Mouse (Mus musculus): Measurements from ENCODE around the gene Gm595. TPM values are rescaled to one million over a fixed set of nuclear protein-coding genes. Genes with fewer than 3 reads are reported as not detected.

The Gm595 gene
- not detected for polyA plus RNA-seq (2017; shearing (Covaris generic))

DNA sequence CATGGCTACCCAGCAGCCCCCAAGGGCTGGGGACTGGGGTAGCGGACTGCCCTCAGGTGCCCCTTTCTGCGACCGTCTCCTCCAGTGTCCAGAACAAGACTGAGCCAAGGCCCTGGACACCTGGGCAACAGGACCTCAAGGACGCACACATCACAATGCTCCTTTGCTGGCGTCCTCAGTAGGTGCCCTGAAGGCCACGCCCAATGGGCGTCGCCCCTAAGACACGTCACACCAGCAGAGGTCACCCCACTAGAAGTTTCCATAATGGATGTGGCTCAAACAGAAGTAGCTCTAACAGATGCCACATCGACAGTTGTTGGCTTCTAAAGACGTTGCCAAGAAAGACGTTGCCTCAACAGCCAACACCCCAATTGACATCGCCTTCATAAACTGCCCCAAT, at the start of gene Gm595:
Gene Gm595, minus strand, starts transcription at position 101 of the 400 bp plus-strand sequence.

Other genes with a start within 250 kb of the Gm595 start
- not detected for gene Gpr119, start 203.2 kb downstream of the Gm595 start, polyA plus RNA-seq (2017; shearing (Covaris generic))
- 16.0 TPM for gene Rbmx2, start 182.7 kb downstream of the Gm595 start, polyA plus RNA-seq (2017; shearing (Covaris generic))